Mouse (Mus musculus) embryonic fibroblast, embryonic 13.5 days (primary cell): Measurements from ENCODE around the gene Tmem210. TPM values are rescaled to one million over a fixed set of nuclear protein-coding genes. Genes with fewer than 3 reads are reported as not detected.
"Not testable (repeated sequence)": the region's sequence is repeated elsewhere in the genome, so short reads cannot be mapped to it uniquely, and the experiment has no call there.

ENCODE experiments used
- H3K27ac ChIP-seq: 2 replicates; pipeline ENCODE4 v1.5.1; 2012; ENCODE audit warnings: low read length, control low read depth, inconsistent platforms; ENCODE audit not compliant: insufficient read depth
- H3K4me1 ChIP-seq: 2 replicates; pipeline ENCODE4 v1.6.1; 2011; ENCODE audit warnings: low read length; ENCODE audit not compliant: control insufficient read depth, insufficient read depth
- H3K4me3 ChIP-seq: 2 replicates; pipeline ENCODE4 v1.5.1; 2011; ENCODE audit warnings: mild to moderate bottlenecking, control low read depth, low read length; ENCODE audit not compliant: insufficient read depth
- CTCF ChIP-seq: IDR thresholded peaks from 2 replicates; pipeline ENCODE4 v1.5.1; 2011; ENCODE audit warnings: mild to moderate bottlenecking, control low read depth, low read length, moderate library complexity, borderline replicate concordance; ENCODE audit not compliant: insufficient read depth
- POLR2A ChIP-seq: IDR thresholded peaks from 2 replicates; pipeline ENCODE4 v1.6.1; 2011; ENCODE audit warnings: low read depth, mild to moderate bottlenecking, control low read depth, low read length, moderate library complexity
- polyA plus RNA-seq: library from polyadenylated mRNA; stranded (reverse); fragments of >200 nt; gene quantifications from 2 replicates; pipeline ENCODE4 v1.2.4, GENCODE M21; 2011; ENCODE audit warnings: low read depth; ENCODE audit not compliant: missing spikeins, insufficient read length

The Tmem210 gene
- polyA plus RNA-seq, 1 experiment: not detected

DNA sequence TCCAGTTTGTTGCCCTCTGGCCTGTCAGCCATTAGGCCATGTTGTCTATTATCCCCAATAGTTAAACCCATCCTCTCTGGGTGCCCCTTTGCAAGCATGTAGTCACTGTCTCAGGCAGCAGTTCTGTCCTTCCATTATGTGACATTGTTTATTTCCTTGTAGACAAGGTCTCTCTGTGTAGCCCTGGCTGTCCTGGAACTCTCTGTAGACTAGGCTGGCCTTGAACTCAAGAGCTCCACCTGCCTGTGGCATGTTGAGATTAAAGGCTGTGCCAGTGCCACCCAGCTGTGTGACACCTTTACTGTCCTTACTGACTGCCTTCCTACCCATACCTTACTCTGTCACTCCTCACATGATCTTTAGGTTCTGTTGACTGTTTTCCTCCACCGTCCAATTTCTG lies 35.6 kb upstream of the Tmem210 start:
- no peak overlapping the region for H3K4me3 ChIP-seq
- TF ChIP-seq POLR2A (no peak), CTCF (peak; percentile 29; the same call in 1 of the 2 replicates)
- no peaks in the 10 kb centered on the region for H3K4me1 ChIP-seq
- no peak overlapping the region for H3K27ac ChIP-seq

DNA sequence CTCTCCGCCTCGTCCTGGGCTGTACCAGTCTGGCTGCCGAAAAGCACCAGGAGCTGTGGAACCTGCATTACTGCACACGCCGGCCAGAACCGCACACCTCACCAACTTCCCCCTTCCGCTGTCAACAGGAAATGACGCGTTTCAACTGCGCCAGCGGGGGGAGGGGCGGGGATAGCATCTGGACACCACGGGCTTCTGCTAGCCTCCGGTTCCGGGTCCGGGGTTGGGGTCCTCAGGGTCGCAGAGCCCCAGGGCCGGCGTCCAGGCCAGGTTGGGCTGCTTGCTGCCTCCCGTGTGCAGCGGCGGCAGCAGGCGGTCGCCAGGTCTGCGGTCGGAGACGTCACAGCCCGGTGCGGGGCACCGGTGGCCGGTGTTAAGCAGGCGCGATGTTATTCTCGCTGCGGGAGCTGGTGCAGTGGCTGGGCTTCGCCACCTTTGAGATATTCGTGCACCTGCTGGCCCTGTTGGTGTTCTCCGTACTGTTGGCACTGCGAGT lies 32.6 kb upstream of the Tmem210 start, which contains the start of gene Tmem203:
TSS of gene Tmem203 (plus strand) at position 156 of the 496 bp plus-strand sequence.
- H3K4me1 ChIP-seq: no peaks in the 10 kb centered on the region
- H3K4me3 ChIP-seq: peak within 1 kb of the TSS; percentile 92
- TF ChIP-seq POLR2A: peak; percentile 54
- TF ChIP-seq CTCF: no peak
- no peak within 1 kb of the TSS for H3K27ac ChIP-seq

DNA sequence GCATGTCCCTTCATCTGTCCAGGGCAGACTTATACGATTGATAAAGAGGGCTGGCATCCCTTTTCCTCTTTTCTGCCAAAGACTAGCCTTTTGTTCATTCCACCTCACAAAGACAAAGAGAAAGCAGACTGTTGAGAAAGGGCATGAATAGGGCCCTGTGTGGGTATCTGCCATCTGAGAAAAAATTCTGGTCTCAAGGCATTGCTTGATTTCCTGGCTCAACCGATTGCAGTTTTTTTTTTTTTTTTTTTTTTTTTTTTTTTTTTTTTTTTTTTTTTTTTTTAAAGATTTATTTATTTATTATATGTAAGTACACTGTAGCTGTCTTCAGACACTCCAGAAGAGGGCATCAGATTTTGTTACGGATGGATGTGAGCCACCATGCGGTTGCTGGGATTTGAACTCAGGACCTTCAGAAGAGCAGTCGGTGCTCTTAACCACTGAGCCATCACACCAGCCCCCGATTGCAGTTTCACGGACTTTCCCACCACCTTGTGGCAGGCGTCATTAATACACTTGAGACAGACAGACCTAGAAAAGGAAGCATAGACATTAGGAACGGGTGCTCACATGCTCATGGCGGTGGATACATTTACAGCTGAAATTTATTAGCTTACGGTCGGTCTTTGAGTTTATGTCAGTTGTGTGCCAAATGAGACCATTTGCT lies 31.4 kb upstream of the Tmem210 start:
- H3K4me1 ChIP-seq, H3K27ac ChIP-seq: not testable (repeated sequence)
- peak overlapping the region; percentile 92 for H3K4me3 ChIP-seq

DNA sequence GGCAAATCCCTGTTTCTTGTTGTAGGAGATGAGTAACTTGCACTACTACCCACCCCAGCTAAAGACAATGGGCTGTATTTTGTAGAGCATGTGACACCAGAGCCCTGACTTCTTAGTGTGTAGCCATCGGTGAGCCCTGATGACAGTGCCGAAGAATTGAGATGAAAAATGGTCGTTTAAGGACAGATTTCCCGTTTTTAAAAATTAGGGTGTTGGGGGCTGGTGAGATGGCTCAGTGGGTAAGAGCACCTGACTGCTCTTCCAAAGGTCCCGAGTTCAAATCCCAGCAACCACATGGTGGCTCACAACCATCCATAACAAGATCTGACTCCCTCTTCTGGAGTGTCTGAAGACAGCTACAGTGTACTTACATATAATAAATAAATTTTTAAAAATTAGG lies 30.7 kb upstream of the Tmem210 start:
- not testable (repeated sequence) for H3K27ac ChIP-seq, H3K4me1 ChIP-seq, H3K4me3 ChIP-seq

DNA sequence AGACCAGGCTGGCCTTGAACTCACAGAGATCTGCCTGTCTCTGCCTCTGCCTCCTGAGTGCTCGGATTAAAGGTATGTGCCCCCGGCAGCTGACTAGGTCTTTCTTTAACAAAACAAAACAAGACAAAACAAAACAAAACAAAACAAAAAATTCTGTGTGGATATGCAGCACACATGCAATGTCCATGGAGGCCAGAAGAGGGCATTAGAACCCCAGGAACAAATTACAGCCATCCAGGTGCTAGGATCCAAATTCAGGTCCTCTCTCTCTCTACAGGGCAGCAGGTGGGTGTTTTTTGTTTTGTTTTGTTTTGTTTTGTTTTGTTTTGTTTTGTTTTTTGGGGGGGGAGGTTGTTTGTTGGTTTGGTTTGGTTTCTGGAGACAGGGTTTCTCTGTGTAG lies 29.1 kb upstream of the Tmem210 start:
- H3K27ac ChIP-seq: no peak overlapping the region
- 0 out of 2 replicates have a peak, but pooled peaks cover under 1% of the 10 kb centered on the region for H3K4me1 ChIP-seq
- H3K4me3 ChIP-seq: no peak overlapping the region
- TF ChIP-seq POLR2A (no peak), CTCF (no peak)

DNA sequence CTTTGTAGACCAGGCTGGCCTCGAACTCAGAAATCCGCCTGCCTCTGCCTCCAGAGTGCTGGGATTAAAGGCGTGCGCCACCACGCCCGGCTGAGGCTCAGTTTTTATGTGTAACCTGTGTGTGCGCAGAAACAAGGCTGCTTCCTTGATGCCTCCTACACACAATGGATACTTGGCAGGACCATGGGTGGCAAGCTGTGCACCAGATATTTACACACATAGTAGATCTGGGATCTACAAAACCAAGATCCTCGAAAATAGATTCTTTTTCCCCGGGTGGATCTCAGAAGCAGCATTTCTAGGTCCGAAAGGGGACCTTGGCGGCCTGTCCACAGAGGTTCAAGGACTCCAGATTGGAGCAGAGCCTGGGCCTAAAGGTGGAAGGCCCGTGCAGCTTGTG lies 26.1 kb upstream of the Tmem210 start:
- H3K27ac ChIP-seq: no peak overlapping the region
- peaks cover 9% of the 10 kb centered on the region for H3K4me1 ChIP-seq
- peak overlapping the region; percentile 8 for H3K4me3 ChIP-seq
- TF ChIP-seq CTCF (no peak), POLR2A (no peak)

DNA sequence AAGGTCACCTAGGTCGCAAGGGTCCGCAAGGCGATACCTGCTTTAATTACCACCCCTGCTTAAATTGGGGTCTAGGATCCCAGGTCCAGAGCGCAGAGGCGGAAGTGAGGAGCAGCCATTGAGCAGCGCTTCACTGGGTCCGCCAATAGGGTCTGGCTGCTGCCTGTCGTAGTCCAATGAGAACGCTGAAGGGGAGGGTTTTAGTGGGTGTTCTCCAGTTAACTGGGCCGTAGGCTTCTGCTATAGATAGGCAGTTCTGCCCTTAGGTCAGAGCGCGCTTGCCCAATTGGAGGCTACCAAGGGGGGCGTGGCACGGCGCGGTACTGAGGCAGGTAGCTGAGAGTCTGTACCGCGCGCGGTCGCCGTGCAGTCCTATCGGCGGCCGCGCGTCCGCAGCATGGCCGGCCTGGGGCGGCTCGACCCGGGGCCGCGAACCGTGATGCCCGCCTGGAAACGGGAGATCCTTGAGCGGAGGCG lies 25.6 kb upstream of the Tmem210 start, which contains the start of gene Tprn:
TSS of gene Tprn (plus strand) at position 328 of the 477 bp plus-strand sequence.
- Histone ChIP-seq H3K27ac (no peak within 1 kb of the TSS), H3K4me3 (peak within 1 kb of the TSS; percentile 70), H3K4me1 (peaks cover 9% of the 10 kb centered on the region)
- TF ChIP-seq CTCF (no peak), POLR2A (peak; percentile 56)

DNA sequence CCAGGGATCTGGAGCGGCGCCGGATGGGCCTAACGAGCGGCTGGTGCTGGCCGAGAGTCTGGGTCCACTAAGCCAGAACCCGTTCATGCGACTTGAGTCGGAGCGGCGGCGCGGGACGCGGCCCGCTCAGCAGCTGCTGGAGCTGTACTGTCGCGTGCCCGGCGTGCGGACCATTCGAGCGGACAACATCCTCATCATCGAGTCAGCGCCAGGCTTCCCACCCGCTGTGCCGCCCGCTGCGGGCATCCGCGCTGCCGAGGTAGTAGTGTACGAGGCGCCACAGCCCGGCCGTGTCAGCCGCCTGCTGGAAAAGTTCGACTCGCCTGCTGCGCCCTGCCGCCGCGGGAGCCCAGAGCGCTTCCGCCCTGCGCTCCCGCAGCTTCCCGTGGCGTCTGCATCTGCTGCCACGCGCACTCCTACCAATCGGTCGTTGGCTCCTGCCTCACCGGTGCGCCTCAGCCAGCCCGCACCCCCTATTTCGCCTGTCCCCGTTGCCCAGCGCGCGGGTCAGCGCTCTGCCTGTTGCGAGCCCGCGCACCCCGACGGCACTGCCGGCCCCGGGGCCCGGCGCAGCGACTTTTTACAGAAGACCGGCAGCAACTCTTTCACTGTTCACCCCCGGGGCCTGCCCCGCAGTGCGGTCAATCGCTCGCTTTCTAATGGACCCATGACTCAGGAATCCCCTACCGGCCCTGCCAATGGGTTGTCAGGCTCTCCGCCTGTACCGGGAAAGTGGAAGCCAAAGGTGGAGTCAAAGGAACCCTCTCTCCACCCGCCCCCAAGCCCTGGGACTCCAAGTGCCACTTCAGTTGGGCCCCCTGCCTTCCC lies 24.9 kb upstream of the Tmem210 start:
- no peak overlapping the region for H3K27ac ChIP-seq
- peaks cover 9% of the 10 kb centered on the region for H3K4me1 ChIP-seq
- TF ChIP-seq POLR2A (no peak), CTCF (no peak)
- H3K4me3 ChIP-seq: peak overlapping the region; percentile 70

DNA sequence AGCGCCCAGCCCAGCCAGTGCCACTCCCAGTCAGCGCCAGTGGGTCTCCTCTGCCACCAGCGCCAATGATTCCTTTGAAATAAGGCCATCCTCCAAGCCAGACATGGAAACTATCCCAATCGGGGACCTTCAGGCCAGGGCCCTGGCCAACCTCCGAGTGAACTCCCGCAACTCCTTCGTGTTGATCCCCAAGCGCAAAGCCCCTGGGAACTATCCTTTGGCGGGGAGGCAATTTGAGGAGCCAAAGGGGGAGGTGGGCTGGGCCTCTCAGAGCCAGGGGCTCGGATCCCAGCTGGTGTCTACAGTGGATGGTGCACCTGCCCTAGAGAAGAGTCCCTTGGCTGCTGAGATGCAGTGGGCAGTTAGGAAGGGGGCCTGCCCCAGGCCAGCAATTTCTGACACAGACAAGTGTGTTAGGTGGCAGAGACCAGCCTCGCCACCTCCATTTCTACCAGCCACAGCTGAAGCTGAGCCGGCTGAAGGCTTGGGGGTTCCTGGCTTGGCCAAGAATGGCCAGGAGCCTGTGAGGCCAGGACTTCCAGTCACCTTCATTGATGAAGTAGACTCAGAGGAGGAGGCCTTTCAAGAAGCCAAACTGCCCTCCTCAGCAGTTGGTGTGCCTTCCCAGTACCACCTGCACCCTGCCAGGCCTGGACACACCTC lies 24.2 kb upstream of the Tmem210 start:
- H3K4me1 ChIP-seq: peaks cover 9% of the 10 kb centered on the region
- peak overlapping the region; percentile 70 for H3K4me3 ChIP-seq
- TF ChIP-seq CTCF: no peak
- no peak for TF ChIP-seq POLR2A
- H3K27ac ChIP-seq: no peak overlapping the region
